Mouse (Mus musculus) midbrain, embryonic 16.5 days (tissue): Measurements from ENCODE around the gene Itga8. TPM values are rescaled to one million over a fixed set of nuclear protein-coding genes. Genes with fewer than 3 reads are reported as not detected.

Source experiments
- ATAC-seq: fragments of 200-750 bp; cut with Nextera tagmentation; 2 replicates; pipeline ENCODE4 v1.8.0; 2017; ENCODE audit warnings: moderate TSS enrichment
- H3K27ac ChIP-seq: fragments of 300-500 bp; sonication (generic); 2 replicates; pipeline ENCODE4 v1.5.1; 2014; ENCODE audit warnings: mild to moderate bottlenecking, low read length, mixed read lengths
- H3K27me3 ChIP-seq: fragments of 300-500 bp; sonication (generic); 2 replicates; pipeline ENCODE4 v1.6.1; 2014; ENCODE audit warnings: low read depth, low read length, mixed read lengths; ENCODE audit not compliant: control insufficient read depth, insufficient read depth
- H3K36me3 ChIP-seq: fragments of 300-500 bp; sonication (generic); 2 replicates; pipeline ENCODE4 v1.6.1; 2014; ENCODE audit warnings: mild to moderate bottlenecking, low read length, moderate library complexity, mixed read lengths; ENCODE audit not compliant: control insufficient read depth, insufficient read depth
- H3K4me1 ChIP-seq: fragments of 300-500 bp; sonication (generic); 2 replicates; pipeline ENCODE4 v1.6.1; 2014; ENCODE audit warnings: mild to moderate bottlenecking, low read length, mixed read lengths; ENCODE audit not compliant: control insufficient read depth, insufficient read depth
- H3K4me2 ChIP-seq: fragments of 300-500 bp; sonication (generic); 2 replicates; pipeline ENCODE4 v1.6.1; 2014; ENCODE audit warnings: mild to moderate bottlenecking, low read length, mixed read lengths
- H3K4me3 ChIP-seq: fragments of 300-500 bp; sonication (generic); 2 replicates; pipeline ENCODE4 v1.5.1; 2014; ENCODE audit warnings: low read depth, mild to moderate bottlenecking, low read length, moderate library complexity, mixed read lengths
- H3K9ac ChIP-seq: fragments of 300-500 bp; sonication (generic); 2 replicates; pipeline ENCODE4 v1.6.1; 2014; ENCODE audit warnings: low read depth, low read length, mixed read lengths
- H3K9me3 ChIP-seq: fragments of 300-500 bp; sonication (generic); replicated peaks from 2 replicates; pipeline ENCODE4 v1.6.1; 2014; ENCODE audit warnings: mild to moderate bottlenecking, low read length, mixed read lengths; ENCODE audit not compliant: control insufficient read depth, poor library complexity, severe bottlenecking
- WGBS: fragments of 180-500 bp; shearing (Covaris S2); extraction: QIAGEN DNeasy Blood & Tissue Kit; methylation state at CpG from one replicate; pipeline ENCODE4 v1.1.7; 2014; 5-methylcytosine and 5-hydroxymethylcytosine counted together
- polyA plus RNA-seq: library from polyadenylated mRNA; unstranded; fragments of >200 nt; fragmentation: Nextera tagmentation; extraction: Ambion mirVana; gene quantifications from 2 replicates; pipeline ENCODE4 v1.2.1, GENCODE M21; 2015

The Itga8 gene
- polyA plus RNA-seq, 1 experiment from 2014 or later = 2.6 TPM

GRCm38 (mm10) chr2:12287831-12288230 is 13.9 kb downstream of the Itga8 start:
- no peak overlapping the region for H3K9ac ChIP-seq

GRCm38 (mm10) chr2:12280664-12281063 is 21.1 kb downstream of the Itga8 start:
- 79% methylated on average over 1 of the region's 1 CpGs for WGBS
- ATAC-seq = no peak
- H3K9me3 ChIP-seq = no peaks in the 10 kb centered on the region
- H3K4me1 ChIP-seq = no peaks in the 10 kb centered on the region
- H3K27ac ChIP-seq = no peak overlapping the region
- no peak overlapping the region for H3K4me2 ChIP-seq
- no peak overlapping the region for H3K4me3 ChIP-seq
- no peaks in the 10 kb centered on the region for H3K36me3 ChIP-seq
- no peaks in the 10 kb centered on the region for H3K27me3 ChIP-seq
- H3K9ac ChIP-seq = no peak overlapping the region

More at GRCm38 (mm10) chr2:12287831-12288230, 13.9 kb downstream of the Itga8 start:
- no peaks in the 10 kb centered on the region for H3K36me3 ChIP-seq
- H3K4me1 ChIP-seq = no peaks in the 10 kb centered on the region
- whole genome bisulfite sequencing = 89% methylated on average over 3 of the region's 3 CpGs
- ATAC-seq = no peak
- H3K27ac ChIP-seq = no peak overlapping the region
- H3K4me3 ChIP-seq = no peak overlapping the region
- no peaks in the 10 kb centered on the region for H3K9me3 ChIP-seq
- no peaks in the 10 kb centered on the region for H3K27me3 ChIP-seq
- H3K4me2 ChIP-seq = no peak overlapping the region

GRCm38 (mm10) chr2:12279070-12279612 is 22.6 kb downstream of the Itga8 start:
- no peaks in the 10 kb centered on the region for H3K27me3 ChIP-seq
- no peak overlapping the region for H3K4me3 ChIP-seq
- 65% methylated on average over 4 of the region's 4 CpGs for WGBS
- no peaks in the 10 kb centered on the region for H3K36me3 ChIP-seq
- no peak overlapping the region for H3K9ac ChIP-seq
- no peaks in the 10 kb centered on the region for H3K4me1 ChIP-seq
- no peaks in the 10 kb centered on the region for H3K9me3 ChIP-seq
- no peak overlapping the region for H3K4me2 ChIP-seq
- no peak overlapping the region for H3K27ac ChIP-seq
- ATAC-seq = no peak

- H3K4me2 ChIP-seq = no peak overlapping the region
- H3K9ac ChIP-seq = no peak overlapping the region
- H3K4me1 ChIP-seq = no peaks in the 10 kb centered on the region
- H3K9me3 ChIP-seq = no peaks in the 10 kb centered on the region
- ATAC-seq = peak; percentile 45; the same call in 1 of the 2 replicates
- no peaks in the 10 kb centered on the region for H3K36me3 ChIP-seq
- H3K27me3 ChIP-seq = no peaks in the 10 kb centered on the region
- no peak overlapping the region for H3K4me3 ChIP-seq
- WGBS = 69% methylated on average over 2 of the region's 2 CpGs
- no peak overlapping the region for H3K27ac ChIP-seq
These were observed 44.9 kb downstream of the Itga8 start for GRCm38 (mm10) chr2:12256635-12257317.

- Histone ChIP-seq H3K27me3 (no peaks in the 10 kb centered on the region), H3K9ac (no peak overlapping the region), H3K4me1 (no peaks in the 10 kb centered on the region), H3K9me3 (no peaks in the 10 kb centered on the region), H3K36me3 (no peaks in the 10 kb centered on the region), H3K27ac (no peak overlapping the region), H3K4me2 (no peak overlapping the region), H3K4me3 (no peak overlapping the region)
- WGBS = 86% methylated on average over 2 of the region's 2 CpGs
- ATAC-seq = no peak
These were observed 45.8 kb downstream of the Itga8 start for GRCm38 (mm10) chr2:12255901-12256300.

GRCm38 (mm10) chr2:12235345-12235744 is 66.4 kb downstream of the Itga8 start:
- no peak overlapping the region for H3K27ac ChIP-seq
- H3K4me3 ChIP-seq = no peak overlapping the region
- WGBS = 87% methylated on average over 3 of the region's 3 CpGs
- no peak for ATAC-seq
- H3K9me3 ChIP-seq = no peaks in the 10 kb centered on the region
- no peak overlapping the region for H3K9ac ChIP-seq
- H3K4me2 ChIP-seq = no peak overlapping the region
- H3K36me3 ChIP-seq = no peaks in the 10 kb centered on the region
- H3K4me1 ChIP-seq = no peaks in the 10 kb centered on the region
- no peaks in the 10 kb centered on the region for H3K27me3 ChIP-seq

- H3K9ac ChIP-seq = no peak overlapping the region
- no peaks in the 10 kb centered on the region for H3K27me3 ChIP-seq
- H3K36me3 ChIP-seq = no peaks in the 10 kb centered on the region
- ATAC-seq = no peak
- no peak overlapping the region for H3K4me3 ChIP-seq
- no peak overlapping the region for H3K27ac ChIP-seq
- no peak overlapping the region for H3K4me2 ChIP-seq
- no peaks in the 10 kb centered on the region for H3K9me3 ChIP-seq
- H3K4me1 ChIP-seq = no peaks in the 10 kb centered on the region
- 90% methylated on average over 2 of the region's 2 CpGs for WGBS
These were observed 72.0 kb downstream of the Itga8 start for GRCm38 (mm10) chr2:12229721-12230120.

- Histone ChIP-seq H3K9me3 (no peaks in the 10 kb centered on the region), H3K27me3 (no peaks in the 10 kb centered on the region), H3K4me1 (no peaks in the 10 kb centered on the region), H3K27ac (no peak overlapping the region), H3K4me2 (no peak overlapping the region), H3K36me3 (no peaks in the 10 kb centered on the region), H3K4me3 (no peak overlapping the region), H3K9ac (no peak overlapping the region)
- 65% methylated on average over 3 of the region's 3 CpGs for WGBS
- ATAC-seq = no peak
These were observed 73.4 kb downstream of the Itga8 start for GRCm38 (mm10) chr2:12228335-12228734.

- Histone ChIP-seq H3K4me2 (no peak overlapping the region), H3K27me3 (no peaks in the 10 kb centered on the region), H3K27ac (no peak overlapping the region), H3K4me1 (no peaks in the 10 kb centered on the region), H3K4me3 (no peak overlapping the region), H3K9me3 (no peaks in the 10 kb centered on the region), H3K36me3 (no peaks in the 10 kb centered on the region), H3K9ac (no peak overlapping the region)
- no peak for ATAC-seq
- 53% methylated on average over 2 of the region's 2 CpGs for WGBS
These were observed 74.5 kb downstream of the Itga8 start for GRCm38 (mm10) chr2:12227243-12227642.
